Mouse (Mus musculus): ENCODE data around the gene AW209491.
A peak's percentile ranks its signal among the peaks of the same experiment; 100 is the strongest.

The AW209491 gene

GRCm38 (mm10) chr13:14629726-14630641, at the start of gene AW209491:
TSS of gene AW209491 (plus strand) at chr13:14630154.
- DNase-seq, result peak; percentile 91

- DNase-seq, result no peak
Observed at GRCm38 (mm10) chr13:14580392-14580791, 49.6 kb upstream of the AW209491 start.

GRCm38 (mm10) chr13:14602744-14603143, 27.2 kb upstream of the AW209491 start:
- DNase-seq, result no peak

GRCm38 (mm10) chr13:14607616-14608015, 22.3 kb upstream of the AW209491 start:
- DNase-seq, result no peak

- DNase-seq, result no peak
Observed at GRCm38 (mm10) chr13:14612463-14612862, 17.5 kb upstream of the AW209491 start.

- peak; percentile 97 for DNase-seq
Observed at GRCm38 (mm10) chr13:14612926-14613529, 16.9 kb upstream of the AW209491 start, which contains the start of the genes Mrpl32 and Psma2. TSS of gene Mrpl32 (minus strand) at chr13:14613165. TSS of gene Psma2 (plus strand) at chr13:14613240.

- no peak for DNase-seq
Observed at GRCm38 (mm10) chr13:14613553-14613952, 16.4 kb upstream of the AW209491 start.

- peak; percentile 75 for DNase-seq
Observed at GRCm38 (mm10) chr13:14618724-14619123, 11.2 kb upstream of the AW209491 start.

GRCm38 (mm10) chr13:14639998-14640397, 10.0 kb downstream of the AW209491 start:
- DNase-seq, result no peak

- no peak for DNase-seq
Observed at GRCm38 (mm10) chr13:14649301-14649700, 19.3 kb downstream of the AW209491 start.

- no peak for DNase-seq
Observed at GRCm38 (mm10) chr13:14667107-14667506, 37.2 kb downstream of the AW209491 start.

GRCm38 (mm10) chr13:14670342-14670741, 40.4 kb downstream of the AW209491 start:
- DNase-seq, result no peak
